Mouse (Mus musculus) kidney, embryonic 16.5 days (tissue): Measurements from ENCODE around the gene Cemip2. TPM values are rescaled to one million over a fixed set of nuclear protein-coding genes. Genes with fewer than 3 reads are reported as not detected.
"Not testable (repeated sequence)": the region's sequence is repeated elsewhere in the genome, so short reads cannot be mapped to it uniquely, and the experiment has no call there.

ENCODE experiments used
- ATAC-seq: fragments of 200-750 bp; cut with Nextera tagmentation; 2 replicates; pipeline ENCODE4 v1.8.0; 2017; ENCODE audit warnings: moderate TSS enrichment; ENCODE audit not compliant: low FRiP score, low TSS enrichment
- H3K27ac ChIP-seq: fragments of 300-500 bp; sonication (generic); 2 replicates; pipeline ENCODE4 v1.5.1; 2014; ENCODE audit warnings: low read length
- H3K27me3 ChIP-seq: fragments of 300-500 bp; sonication (generic); 2 replicates; pipeline ENCODE4 v1.6.1; 2014; ENCODE audit warnings: low read length, control low read depth, mixed read lengths; ENCODE audit not compliant: insufficient read depth
- H3K36me3 ChIP-seq: fragments of 300-500 bp; sonication (generic); 2 replicates; pipeline ENCODE4 v1.6.1; 2014; ENCODE audit warnings: low read length, control low read depth, mixed read lengths; ENCODE audit not compliant: insufficient read depth
- H3K4me1 ChIP-seq: fragments of 300-500 bp; sonication (generic); 2 replicates; pipeline ENCODE4 v1.6.1; 2014; ENCODE audit warnings: low read length, control low read depth, mixed read lengths; ENCODE audit not compliant: insufficient read depth
- H3K4me2 ChIP-seq: fragments of 300-500 bp; sonication (generic); replicated peaks from 2 replicates; pipeline ENCODE4 v1.6.1; 2014; ENCODE audit warnings: low read depth, low read length
- H3K4me3 ChIP-seq: fragments of 300-500 bp; sonication (generic); 2 replicates; pipeline ENCODE4 v1.5.1; 2014; ENCODE audit warnings: mild to moderate bottlenecking, low read length
- H3K9ac ChIP-seq: fragments of 300-500 bp; sonication (generic); replicated peaks from 2 replicates; pipeline ENCODE4 v1.6.1; 2014; ENCODE audit warnings: low read length
- H3K9me3 ChIP-seq: fragments of 300-500 bp; sonication (generic); 2 replicates; pipeline ENCODE4 v1.6.1; 2016; ENCODE audit warnings: low read length, control low read depth
- WGBS: fragments of 180-500 bp; shearing (Covaris S2); extraction: QIAGEN DNeasy Blood & Tissue Kit; methylation state at CpG from one replicate; pipeline ENCODE4 v1.1.7; 2014; 5-methylcytosine and 5-hydroxymethylcytosine counted together
- polyA plus RNA-seq: library from polyadenylated mRNA; unstranded; fragments of >200 nt; fragmentation: Nextera tagmentation; extraction: Ambion mirVana; gene quantifications from 2 replicates; pipeline ENCODE4 v1.2.1, GENCODE M21; 2015

Gene Cemip2
- polyA plus RNA-seq, 1 experiment from 2014 or later, result 22.9 TPM

- WGBS, result 87% methylated on average over 12 of the region's 12 CpGs
- Histone ChIP-seq H3K36me3 (peaks cover 16% of the 10 kb centered on the region; the same call in 1 of the 2 replicates), H3K27me3 (no peaks in the 10 kb centered on the region), H3K9ac (no peak overlapping the region), H3K27ac (no peak overlapping the region), H3K4me3 (no peak overlapping the region), H3K9me3 (no peaks in the 10 kb centered on the region), H3K4me1 (no peaks in the 10 kb centered on the region), H3K4me2 (no peak overlapping the region)
- no peak for ATAC-seq
These were observed 80.8 kb downstream of the Cemip2 start for GRCm38 (mm10) chr19:21858846-21859521.

GRCm38 (mm10) chr19:21860132-21860531, 82.0 kb downstream of the Cemip2 start:
- H3K4me3 ChIP-seq, result no peak overlapping the region
- H3K27ac ChIP-seq, result no peak overlapping the region
- no peaks in the 10 kb centered on the region for H3K4me1 ChIP-seq
- WGBS, result 82% methylated on average over 5 of the region's 5 CpGs
- no peak for ATAC-seq
- H3K27me3 ChIP-seq, result no peaks in the 10 kb centered on the region
- H3K36me3 ChIP-seq, result peaks cover 12% of the 10 kb centered on the region; the same call in 1 of the 2 replicates
- no peak overlapping the region for H3K9ac ChIP-seq
- H3K4me2 ChIP-seq, result no peak overlapping the region
- no peaks in the 10 kb centered on the region for H3K9me3 ChIP-seq

GRCm38 (mm10) chr19:21860894-21861293, 82.8 kb downstream of the Cemip2 start:
- no peak for ATAC-seq
- H3K4me2 ChIP-seq, result no peak overlapping the region
- 73% methylated on average over 6 of the region's 6 CpGs for WGBS

GRCm38 (mm10) chr19:21862289-21862990, 84.3 kb downstream of the Cemip2 start:
- Histone ChIP-seq H3K9me3 (no peaks in the 10 kb centered on the region), H3K4me3 (no peak overlapping the region), H3K27ac (no peak overlapping the region), H3K36me3 (0 out of 2 replicates have a peak, but pooled peaks cover 2% of the 10 kb centered on the region), H3K9ac (no peak overlapping the region), H3K27me3 (no peaks in the 10 kb centered on the region), H3K4me1 (no peaks in the 10 kb centered on the region), H3K4me2 (no peak overlapping the region)
- ATAC-seq, result no peak
- 88% methylated on average over 5 of the region's 5 CpGs for WGBS

More at GRCm38 (mm10) chr19:21860894-21861293, 82.8 kb downstream of the Cemip2 start:
- Histone ChIP-seq H3K4me3 (no peak overlapping the region), H3K9me3 (no peaks in the 10 kb centered on the region), H3K9ac (no peak overlapping the region), H3K4me1 (no peaks in the 10 kb centered on the region), H3K36me3 (peaks cover 10% of the 10 kb centered on the region; the same call in 1 of the 2 replicates), H3K27me3 (no peaks in the 10 kb centered on the region), H3K27ac (no peak overlapping the region)

GRCm38 (mm10) chr19:21862991-21863931, 85.1 kb downstream of the Cemip2 start:
- H3K27me3 ChIP-seq, result no peaks in the 10 kb centered on the region
- no peaks in the 10 kb centered on the region for H3K36me3 ChIP-seq
- no peak overlapping the region for H3K27ac ChIP-seq
- no peak overlapping the region for H3K4me3 ChIP-seq
- H3K4me2 ChIP-seq, result no peak overlapping the region
- H3K4me1 ChIP-seq, result no peaks in the 10 kb centered on the region
- H3K9ac ChIP-seq, result no peak overlapping the region
- ATAC-seq, result no peak
- H3K9me3 ChIP-seq, result no peaks in the 10 kb centered on the region
- WGBS, result 79% methylated on average over 9 of the region's 9 CpGs

GRCm38 (mm10) chr19:21865242-21866055, 87.3 kb downstream of the Cemip2 start:
- no peak overlapping the region for H3K4me2 ChIP-seq
- H3K27me3 ChIP-seq, result no peaks in the 10 kb centered on the region
- no peak overlapping the region for H3K4me3 ChIP-seq
- H3K36me3 ChIP-seq, result no peaks in the 10 kb centered on the region
- H3K9me3 ChIP-seq, result no peaks in the 10 kb centered on the region
- WGBS, result 75% methylated on average over 7 of the region's 7 CpGs
- ATAC-seq, result no peak
- no peak overlapping the region for H3K27ac ChIP-seq
- no peaks in the 10 kb centered on the region for H3K4me1 ChIP-seq
- no peak overlapping the region for H3K9ac ChIP-seq

- H3K4me3 ChIP-seq, result no peak overlapping the region
- no peak overlapping the region for H3K9ac ChIP-seq
- no peak for ATAC-seq
- no peaks in the 10 kb centered on the region for H3K27me3 ChIP-seq
- H3K36me3 ChIP-seq, result no peaks in the 10 kb centered on the region
- no peak overlapping the region for H3K27ac ChIP-seq
- H3K9me3 ChIP-seq, result no peaks in the 10 kb centered on the region
- H3K4me1 ChIP-seq, result no peaks in the 10 kb centered on the region
- H3K4me2 ChIP-seq, result no peak overlapping the region
These were observed 88.0 kb downstream of the Cemip2 start for GRCm38 (mm10) chr19:21866094-21866493.

GRCm38 (mm10) chr19:21866756-21867155, 88.6 kb downstream of the Cemip2 start:
- H3K27ac ChIP-seq, ATAC-seq: not testable (repeated sequence)
- WGBS, result 87% methylated on average over 4 of the region's 4 CpGs

GRCm38 (mm10) chr19:21868471-21868870, 90.3 kb downstream of the Cemip2 start:
- WGBS, result 82% methylated on average over 2 of the region's 2 CpGs
- Histone ChIP-seq H3K4me1 (no peaks in the 10 kb centered on the region), H3K27me3 (no peaks in the 10 kb centered on the region), H3K36me3 (no peaks in the 10 kb centered on the region), H3K27ac (no peak overlapping the region), H3K4me2 (no peak overlapping the region), H3K9ac (no peak overlapping the region), H3K9me3 (no peaks in the 10 kb centered on the region), H3K4me3 (no peak overlapping the region)
- no peak for ATAC-seq

More at GRCm38 (mm10) chr19:21866756-21867155, 88.6 kb downstream of the Cemip2 start:
- H3K9ac ChIP-seq, H3K4me1 ChIP-seq, H3K9me3 ChIP-seq, H3K4me3 ChIP-seq, H3K4me2 ChIP-seq, H3K36me3 ChIP-seq, H3K27me3 ChIP-seq: not testable (repeated sequence)
